Mouse (Mus musculus) MEL (cell line): ENCODE data around the gene Notch2. TPM values are rescaled to one million over a fixed set of nuclear protein-coding genes. Genes with fewer than 3 reads are reported as not detected.

Source experiments
- DNase-seq: peaks from one replicate; pipeline ENCODE4 v3.0.0; 2011; ENCODE audit warnings: low read depth, low spot score
- H3K27ac ChIP-seq: 2 replicates; pipeline ENCODE4 v1.5.1; 2012; ENCODE audit warnings: low read depth, mild to moderate bottlenecking, control low read depth, low read length, moderate library complexity; ENCODE audit not compliant: control insufficient read depth
- H3K27me3 ChIP-seq, 2 experiments: fragments of 150-350 bp in 1 of 2; sonication (generic) in 1 of 2; 2 replicates each; pipeline ENCODE4 v1.6.1; 2012; ENCODE audit warnings: low read length in 2 of 2, mild to moderate bottlenecking in 2 of 2, improper control_type of control experiment in 1 of 2, moderate library complexity in 1 of 2; ENCODE audit not compliant: insufficient read depth in 2 of 2, control insufficient read depth in 1 of 2
- H3K36me3 ChIP-seq, 2 experiments: 2 replicates each; pipeline ENCODE4 v1.6.1; 2012 to 2014; ENCODE audit warnings: low read length in 2 of 2, improper control_type of control experiment in 1 of 2, inconsistent platforms in 1 of 2, mild to moderate bottlenecking in 1 of 2; ENCODE audit not compliant: insufficient read depth in 2 of 2, control insufficient read depth in 1 of 2
- H3K4me1 ChIP-seq, 2 experiments: fragments of 150-350 bp in 1 of 2; sonication (generic) in 1 of 2; 2 replicates each; pipeline ENCODE4 v1.6.1; 2012; ENCODE audit warnings: low read length in 2 of 2, improper control_type of control experiment in 1 of 2, mild to moderate bottlenecking in 1 of 2; ENCODE audit not compliant: insufficient read depth in 2 of 2, control insufficient read depth in 1 of 2
- H3K4me3 ChIP-seq, 2 experiments: fragments of 150-350 bp in 1 of 2; sonication (generic) in 1 of 2; 2 replicates each; pipeline ENCODE4 v1.5.1; 2012; ENCODE audit warnings: low read depth in 2 of 2, low read length in 2 of 2, mild to moderate bottlenecking in 2 of 2, moderate library complexity in 2 of 2, control low read depth in 1 of 2, improper control_type of control experiment in 1 of 2; ENCODE audit not compliant: control insufficient read depth in 1 of 2, insufficient read depth in 1 of 2
- H3K79me2 ChIP-seq: 2 replicates; pipeline ENCODE4 v1.6.1; 2012; ENCODE audit warnings: mild to moderate bottlenecking, low read length, moderate library complexity; ENCODE audit not compliant: control insufficient read depth, poor library complexity, insufficient read depth
- H3K9ac ChIP-seq: 2 replicates; pipeline ENCODE4 v1.6.1; 2012; ENCODE audit warnings: low read depth, mild to moderate bottlenecking, control low read depth, low read length, moderate library complexity; ENCODE audit not compliant: control insufficient read depth, poor library complexity, severe bottlenecking
- H3K9me3 ChIP-seq: fragments of 150-350 bp; sonication (generic); replicated peaks from 2 replicates; pipeline ENCODE4 v1.6.1; 2012; ENCODE audit warnings: mild to moderate bottlenecking, low read length, improper control_type of control experiment, moderate library complexity; ENCODE audit not compliant: insufficient read depth
- CHD2 ChIP-seq: IDR thresholded peaks from 2 replicates; pipeline ENCODE4 v1.6.1; 2011; ENCODE audit warnings: low read length, improper control_type of control experiment
- E2F4 ChIP-seq: IDR thresholded peaks from 2 replicates; pipeline ENCODE4 v1.6.1; 2011; ENCODE audit warnings: low read depth, low read length, improper control_type of control experiment, borderline replicate concordance
- ELF1 ChIP-seq: IDR thresholded peaks from 2 replicates; pipeline ENCODE4 v1.6.1; 2014; ENCODE audit warnings: low read depth, mild to moderate bottlenecking, inconsistent platforms, low read length, improper control_type of control experiment, moderate library complexity
- EP300 ChIP-seq, 2 experiments: IDR thresholded peaks; 2 replicates each; pipeline ENCODE4 v1.6.1; 2011; ENCODE audit warnings: improper control_type of control experiment in 2 of 2, low read length in 2 of 2, low read depth in 1 of 2, mild to moderate bottlenecking in 1 of 2
- ETS1 ChIP-seq: IDR thresholded peaks from 2 replicates; pipeline ENCODE4 v1.6.1; 2012; ENCODE audit warnings: low read depth, mild to moderate bottlenecking, inconsistent platforms, low read length, improper control_type of control experiment, moderate library complexity
- GABPA ChIP-seq: IDR thresholded peaks from 2 replicates; pipeline ENCODE4 v1.6.1; 2012; ENCODE audit warnings: low read depth, mild to moderate bottlenecking, inconsistent platforms, low read length, improper control_type of control experiment, moderate library complexity
- GATA1 ChIP-seq: IDR thresholded peaks from 2 replicates; pipeline ENCODE4 v1.6.1; 2011; ENCODE audit warnings: low read depth, low read length, improper control_type of control experiment
- MXI1 ChIP-seq: IDR thresholded peaks from 2 replicates; pipeline ENCODE4 v1.6.1; 2011; ENCODE audit warnings: mild to moderate bottlenecking, low read depth, low read length, improper control_type of control experiment
- MYB ChIP-seq: IDR thresholded peaks from 2 replicates; pipeline ENCODE4 v1.6.1; 2011; ENCODE audit warnings: mild to moderate bottlenecking, low read depth, low read length, improper control_type of control experiment
- MYC ChIP-seq: IDR thresholded peaks from 2 replicates; pipeline ENCODE4 v1.6.1; 2011; ENCODE audit warnings: low read depth, mild to moderate bottlenecking, low read length, improper control_type of control experiment, moderate library complexity
- POLR2AphosphoS5 ChIP-seq: IDR thresholded peaks from 2 replicates; pipeline ENCODE4 v1.6.1; 2012; ENCODE audit warnings: low read depth, borderline replicate concordance, mild to moderate bottlenecking, inconsistent platforms, low read length, moderate library complexity, mixed read lengths
- RAD21 ChIP-seq: IDR thresholded peaks from 2 replicates; pipeline ENCODE4 v1.6.1; 2011; ENCODE audit warnings: mild to moderate bottlenecking, low read depth, low read length, improper control_type of control experiment
- RCOR1 ChIP-seq: IDR thresholded peaks from 2 replicates; pipeline ENCODE4 v1.6.1; 2012; ENCODE audit warnings: low read depth, mild to moderate bottlenecking, inconsistent platforms, low read length, improper control_type of control experiment
- SIN3A ChIP-seq: IDR thresholded peaks from 2 replicates; pipeline ENCODE4 v1.6.1; 2012; ENCODE audit warnings: low read length, improper control_type of control experiment, inconsistent platforms
- SMC3 ChIP-seq: IDR thresholded peaks from 2 replicates; pipeline ENCODE4 v1.6.1; 2011; ENCODE audit warnings: low read depth, low read length, improper control_type of control experiment
- TBP ChIP-seq: IDR thresholded peaks from 2 replicates; pipeline ENCODE4 v1.8.0; 2011; ENCODE audit warnings: low read depth, low read length, improper control_type of control experiment
- TCF12 ChIP-seq: IDR thresholded peaks from 2 replicates; pipeline ENCODE4 v1.6.1; 2014; ENCODE audit warnings: low read depth, mild to moderate bottlenecking, inconsistent platforms, low read length, improper control_type of control experiment, moderate library complexity
- USF2 ChIP-seq, 2 experiments: IDR thresholded peaks; 2 replicates each; pipeline ENCODE4 v1.6.1; 2011 to 2012; ENCODE audit warnings: improper control_type of control experiment in 2 of 2, low read length in 2 of 2, borderline replicate concordance in 1 of 2, inconsistent platforms in 1 of 2, low read depth in 1 of 2, mild to moderate bottlenecking in 1 of 2; ENCODE audit not compliant: insufficient read depth in 1 of 2
- ZMIZ1 ChIP-seq: IDR thresholded peaks from 2 replicates; pipeline ENCODE4 v1.6.1; 2012; ENCODE audit warnings: low read depth, mild to moderate bottlenecking, inconsistent platforms, low read length, improper control_type of control experiment, moderate library complexity
- ZNF384 ChIP-seq: IDR thresholded peaks from 2 replicates; pipeline ENCODE4 v1.6.1; 2012; ENCODE audit warnings: low read depth, mild to moderate bottlenecking, inconsistent platforms, low read length, improper control_type of control experiment
- polyA plus RNA-seq, 2 experiments: library from polyadenylated mRNA; stranded (reverse) in 1 of 2; unstranded in 1 of 2; fragments of >175 nt in 1 of 2; fragments of >200 nt in 1 of 2; gene quantifications; 2 replicates each; pipeline versions ENCODE4 v1.2.1 to v1.2.4; 2012; ENCODE audit warnings: low replicate concordance in 2 of 2, low read depth in 1 of 2; ENCODE audit not compliant: insufficient read length in 2 of 2, insufficient read depth in 1 of 2, missing spikeins in 1 of 2
- total RNA-seq: library from RNA; depleted of rRNA; stranded (reverse); fragments of 300-350 nt; gene quantifications from 2 replicates; pipeline ENCODE4 v1.2.3, GENCODE M21; 2012

Gene Notch2
- total and polyA plus RNA-seq, 3 experiments = 16.2 to 36.6 (median 16.6) TPM

DNA sequence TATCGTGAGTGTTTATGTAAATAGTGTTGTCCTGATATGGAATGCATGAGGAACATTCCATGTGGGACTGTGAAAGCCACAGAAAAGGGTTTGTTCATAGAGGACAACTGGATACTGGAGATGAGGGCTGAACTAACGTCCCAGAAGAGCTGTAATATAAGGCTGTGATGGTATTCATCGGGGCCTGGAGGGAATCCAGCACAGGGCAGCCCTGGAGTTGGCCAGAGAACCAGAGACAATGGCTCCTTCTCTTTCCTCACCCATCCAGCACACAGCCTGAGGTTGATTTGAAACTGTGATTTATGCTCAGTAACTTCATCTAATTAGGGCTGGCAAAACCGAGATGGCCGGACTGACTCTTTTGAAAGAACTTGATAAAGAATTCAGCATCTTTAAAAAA lies 20.1 kb upstream of the Notch2 start:
- Histone ChIP-seq H3K9ac (no peak overlapping the region), H3K27ac (no peak overlapping the region), H3K79me2 (no peaks in the 10 kb centered on the region), H3K4me3 (no peak overlapping the region), H3K27me3 (no peaks in the 10 kb centered on the region), H3K4me1 (peaks cover 7 to 28% of the 10 kb centered on the region in 2 experiments), H3K9me3 (no peaks in the 10 kb centered on the region), H3K36me3 (peaks cover 0 to 30% of the 10 kb centered on the region in 2 experiments; a peak in 2 of 4 replicates)
- no peak for TF ChIP-seq SIN3A
- TF ChIP-seq SMC3 = no peak
- no peak for TF ChIP-seq TCF12
- no peak for TF ChIP-seq EP300 (IDR thresholded peaks at IDR 0.05; ENCODE audit: low read depth in 1 of 2, low read length in 2 of 2)
- no peak for TF ChIP-seq GATA1
- TF ChIP-seq POLR2AphosphoS5 = no peak
- DNase-seq = no peak

DNA sequence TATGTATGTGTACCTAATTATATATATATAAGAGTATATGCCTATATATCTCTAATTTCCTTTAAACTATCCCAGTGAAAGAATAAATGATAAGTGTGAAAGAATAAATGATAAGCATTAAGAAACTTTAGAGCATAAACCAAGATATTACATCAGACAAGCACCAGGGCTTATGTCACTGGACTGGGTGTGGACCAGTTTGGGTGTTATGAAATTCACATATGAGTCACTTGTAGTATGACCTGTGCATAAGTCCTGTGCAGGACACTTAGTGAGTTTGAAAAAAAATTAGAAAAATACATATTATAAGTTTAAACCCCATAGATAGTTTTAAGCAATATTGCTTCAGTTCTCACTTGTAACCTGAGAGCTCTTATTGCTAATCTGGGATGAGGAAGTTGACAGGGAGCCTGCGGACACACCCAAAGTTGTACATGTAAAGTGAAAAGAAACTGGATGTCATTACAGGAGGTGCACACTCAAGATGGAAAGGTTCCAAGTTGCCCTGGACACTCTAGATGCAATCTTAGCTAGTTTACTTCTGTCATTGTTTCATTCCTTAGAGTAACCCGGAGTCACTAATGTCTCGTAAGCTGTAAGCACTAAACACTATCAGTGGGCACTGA lies 19.3 kb upstream of the Notch2 start:
- Histone ChIP-seq H3K4me3 (peak overlapping the region; percentile 27 to 30), H3K4me1 (peaks cover 14 to 36% of the 10 kb centered on the region in 2 experiments), H3K27me3 (no peaks in the 10 kb centered on the region), H3K27ac (peak overlapping the region; percentile 51), H3K9ac (peak overlapping the region; percentile 15; the same call in 1 of the 2 replicates), H3K36me3 (peaks cover 0 to 33% of the 10 kb centered on the region in 2 experiments; a peak in 2 of 4 replicates), H3K9me3 (no peaks in the 10 kb centered on the region), H3K79me2 (no peaks in the 10 kb centered on the region)
- TF ChIP-seq RCOR1 = peak; percentile 51; the same call in 1 of the 2 replicates
- TF ChIP-seq CHD2 = no peak
- 0 out of 2 replicates have a peak, but pooled peaks have one; percentile 9 for TF ChIP-seq MYC
- no peak for TF ChIP-seq GABPA
- peak; percentile 52 for TF ChIP-seq MXI1
- TF ChIP-seq GATA1 = 0 out of 2 replicates have a peak, but pooled peaks have one; percentile 11
- TF ChIP-seq EP300 (IDR thresholded peaks at IDR 0.05; ENCODE audit: low read depth in 1 of 2, low read length in 2 of 2) = peak in 1 of 2 experiments; percentile 62; a peak in 1 of 4 replicates
- peak; percentile 65 for TF ChIP-seq SIN3A
- TF ChIP-seq ETS1 = peak; percentile 78
- no peak for TF ChIP-seq TBP
- peak; percentile 87 for DNase-seq

DNA sequence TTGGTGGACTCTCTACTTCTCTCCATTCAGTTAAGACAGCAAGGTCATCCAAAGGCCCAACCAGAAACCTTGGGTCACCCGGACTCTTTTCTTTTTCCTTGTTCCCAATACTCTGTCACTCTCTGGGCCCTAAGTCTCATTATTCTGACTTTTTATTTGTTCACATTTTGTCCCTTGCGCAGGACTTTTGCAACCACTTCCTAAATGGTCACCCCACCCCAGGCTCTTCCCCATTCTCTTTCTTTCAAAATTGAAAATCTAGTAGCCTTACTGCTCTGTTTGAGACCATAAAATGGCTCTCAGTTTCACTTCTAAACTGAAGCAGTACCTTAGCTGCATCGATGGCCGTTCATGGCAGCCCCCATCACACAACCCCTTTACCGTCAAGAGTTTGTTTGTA lies 18.5 kb upstream of the Notch2 start:
- H3K36me3 ChIP-seq = peaks cover 0 to 39% of the 10 kb centered on the region in 2 experiments; a peak in 2 of 4 replicates
- no peak for DNase-seq
- no peaks in the 10 kb centered on the region for H3K79me2 ChIP-seq
- H3K4me1 ChIP-seq = peaks cover 21 to 39% of the 10 kb centered on the region in 2 experiments
- no peaks in the 10 kb centered on the region for H3K27me3 ChIP-seq
- H3K9ac ChIP-seq = peak overlapping the region; percentile 15; the same call in 1 of the 2 replicates
- H3K4me3 ChIP-seq = no peak overlapping the region
- H3K9me3 ChIP-seq = no peaks in the 10 kb centered on the region
- no peak for TF ChIP-seq ETS1
- no peak for TF ChIP-seq RCOR1
- TF ChIP-seq USF2 (IDR thresholded peaks at IDR 0.05; ENCODE audit: borderline replicate concordance in 1 of 2, insufficient read depth in 1 of 2, low read depth in 1 of 2, low read length in 2 of 2) = no peak
- no peak for TF ChIP-seq ZNF384
- TF ChIP-seq MYB = no peak
- no peak for TF ChIP-seq E2F4
- TF ChIP-seq ELF1 = no peak
- TF ChIP-seq MYC = no peak
- TF ChIP-seq ZMIZ1 = no peak
- TF ChIP-seq RAD21 = no peak
- TF ChIP-seq, all 39 proteins: peak for 0
- H3K27ac ChIP-seq = no peak overlapping the region; the same call in 1 of the 2 replicates
